Mouse (Mus musculus): Measurements from ENCODE around the gene Tspan3. TPM values are rescaled to one million over a fixed set of nuclear protein-coding genes. Genes with fewer than 3 reads are reported as not detected.

The Tspan3 gene
- polyA plus RNA-seq, 1 experiment from 2014 or later: 570 TPM

GRCm38 (mm10) chr9:56092102-56092501 is 73.2 kb downstream of the Tspan3 start:
- no peak overlapping the region for H3K4me3 ChIP-seq
- no peaks in the 10 kb centered on the region for H3K9me3 ChIP-seq (replicated peaks)
- no peak for DNase-seq (ENCODE audit: low spot score)
- 0 out of 2 replicates have a peak, but pooled peaks cover 12% of the 10 kb centered on the region for H3K4me1 ChIP-seq
- no peaks in the 10 kb centered on the region for H3K27me3 ChIP-seq (ENCODE audit: low read depth, poor library complexity, severe bottlenecking)
- no peak overlapping the region for H3K27ac ChIP-seq (replicated peaks)
- no peaks in the 10 kb centered on the region for H3K36me3 ChIP-seq
- 37% methylated on average over 2 of the region's 2 CpGs for WGBS

- Histone ChIP-seq H3K4me3 (no peak overlapping the region), H3K36me3 (no peaks in the 10 kb centered on the region), H3K27me3 (ENCODE audit: low read depth, poor library complexity, severe bottlenecking) (no peaks in the 10 kb centered on the region), H3K27ac (replicated peaks) (no peak overlapping the region), H3K4me1 (peaks cover 12% of the 10 kb centered on the region; the same call in 1 of the 2 replicates), H3K9me3 (replicated peaks) (no peaks in the 10 kb centered on the region)
- DNase-seq (ENCODE audit: low spot score): no peak
- 85% methylated on average over 5 of the region's 5 CpGs for WGBS
Observed at GRCm38 (mm10) chr9:56090546-56091225, 74.6 kb downstream of the Tspan3 start.

- H3K4me3 ChIP-seq: no peak within 1 kb of the TSS
- DNase-seq (ENCODE audit: low spot score): no peak
- H3K27ac ChIP-seq (replicated peaks): peak within 1 kb of the TSS; percentile 29; the same call in 1 of the 2 replicates
Observed at GRCm38 (mm10) chr9:56089778-56090520, 75.3 kb downstream of the Tspan3 start, which contains the start of gene Pstpip1. Gene Pstpip1, plus strand, starts transcription at chr9:56089962.

GRCm38 (mm10) chr9:56086524-56086923 is 78.8 kb downstream of the Tspan3 start:
- Histone ChIP-seq H3K9me3 (replicated peaks) (no peaks in the 10 kb centered on the region), H3K27me3 (ENCODE audit: low read depth, poor library complexity, severe bottlenecking) (no peaks in the 10 kb centered on the region), H3K4me3 (no peak overlapping the region), H3K27ac (replicated peaks) (no peak overlapping the region), H3K36me3 (peaks cover 5% of the 10 kb centered on the region; the same call in 1 of the 2 replicates), H3K4me1 (peaks cover 17% of the 10 kb centered on the region)
- no peak for DNase-seq (ENCODE audit: low spot score)
- WGBS: 96% methylated on average over 5 of the region's 5 CpGs

More at GRCm38 (mm10) chr9:56089778-56090520, 75.3 kb downstream of the Tspan3 start, which contains the start of gene Pstpip1:
- Histone ChIP-seq H3K36me3 (no peaks in the 10 kb centered on the region), H3K4me1 (peaks cover 17% of the 10 kb centered on the region), H3K27me3 (ENCODE audit: low read depth, poor library complexity, severe bottlenecking) (no peaks in the 10 kb centered on the region), H3K9me3 (replicated peaks) (no peaks in the 10 kb centered on the region)
- WGBS: 45% methylated on average over 22 of the region's 22 CpGs

Other genes starting within 250 kb of the Tspan3 start
- gene Scaper, start 227.4 kb downstream of the Tspan3 start, polyA plus RNA-seq (2016; fragmentation: Nextera tagmentation; extraction: Ambion mirVana): 6.3 and 9.2 TPM in 2 replicates
- not detected in 2 replicates for gene 4930563M21Rik, start 154.9 kb downstream of the Tspan3 start, polyA plus RNA-seq (2016; fragmentation: Nextera tagmentation; extraction: Ambion mirVana)
- gene Rcn2, start 123.6 kb downstream of the Tspan3 start, polyA plus RNA-seq (2016; fragmentation: Nextera tagmentation; extraction: Ambion mirVana): 313 and 357 TPM in 2 replicates
- 0.40 and 0.52 TPM in 2 replicates for gene Pstpip1, start 75.5 kb downstream of the Tspan3 start, polyA plus RNA-seq (2016; fragmentation: Nextera tagmentation; extraction: Ambion mirVana)

Data from midbrain, embryonic 10.5 days (tissue).